Mouse (Mus musculus): ENCODE results near the gene Slc35f4.

The Slc35f4 gene

DNA sequence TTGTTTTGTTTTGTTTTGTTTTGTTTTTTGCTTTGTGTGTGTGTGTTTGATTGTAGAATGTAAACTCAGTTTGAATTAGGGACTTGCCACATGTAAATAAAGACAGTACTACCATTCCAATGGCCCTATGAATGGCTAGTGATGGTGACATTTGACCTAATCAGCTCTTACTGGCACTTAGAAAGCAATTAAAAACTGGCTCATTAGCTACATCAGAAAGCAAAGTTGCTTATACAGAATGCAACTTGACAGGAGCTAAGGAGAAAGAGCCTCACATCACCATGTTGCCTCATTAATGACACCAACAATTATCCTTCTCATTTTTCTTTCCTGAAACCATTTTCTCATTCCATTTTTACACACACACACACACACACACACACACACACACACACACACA is 170.3 kb downstream of the Slc35f4 start:
- in situ Hi-C loops (cut with MboI; ENCODE audit: low sequenced_read_pairs): no loop called here

DNA sequence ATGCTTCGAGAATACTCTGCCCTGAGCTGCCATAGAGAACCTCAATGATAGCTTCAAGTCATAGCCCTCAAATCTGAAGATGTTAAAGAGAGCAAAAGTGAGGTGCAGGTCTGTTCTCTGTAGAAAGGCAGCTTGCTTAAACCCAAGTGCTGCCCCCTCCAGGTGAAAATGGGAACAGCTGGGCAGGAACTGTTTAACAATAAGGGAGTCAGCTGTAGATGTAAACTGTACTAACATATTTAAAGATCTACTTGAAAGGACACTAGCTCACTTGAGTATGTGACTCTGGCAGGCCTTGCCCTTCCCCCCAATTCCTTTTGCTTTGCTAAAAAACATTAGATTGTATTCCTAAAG is 177.0 kb downstream of the Slc35f4 start:
- in situ Hi-C loops (cut with MboI; ENCODE audit: low sequenced_read_pairs): no loop called here

DNA sequence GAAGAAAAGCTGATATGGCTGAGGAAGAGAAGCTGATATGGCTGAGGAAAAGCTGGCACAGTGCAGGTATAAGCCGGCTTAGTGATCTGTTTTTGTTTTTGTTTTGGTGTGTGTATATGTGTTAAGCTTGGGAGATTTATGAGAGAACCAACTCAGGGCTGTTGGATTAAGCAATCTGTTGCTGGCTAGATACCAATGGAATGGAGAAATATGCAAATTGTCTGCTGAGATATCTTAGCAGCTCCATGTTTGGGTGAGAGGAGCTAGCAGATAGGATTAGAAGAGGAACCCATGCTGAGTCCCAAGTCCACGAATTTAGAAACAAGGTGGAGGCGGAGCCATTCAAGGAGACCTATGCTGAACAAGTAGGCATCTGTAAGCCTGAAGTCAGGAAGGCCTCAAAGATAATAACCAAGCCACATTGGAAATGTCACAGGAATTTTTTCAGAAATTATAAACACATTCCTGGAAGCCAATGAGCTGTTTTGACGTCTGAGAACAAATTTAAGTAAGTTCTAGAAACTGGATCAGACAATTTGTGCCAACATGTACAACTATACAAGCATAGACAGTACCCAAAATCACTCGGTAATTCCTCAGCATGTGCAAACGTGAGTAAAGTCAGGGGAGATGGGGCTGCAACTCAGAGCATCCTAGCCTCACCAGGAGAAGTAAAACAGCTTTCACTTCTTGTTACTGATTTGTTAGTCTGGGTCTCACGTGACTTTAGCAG is 177.5 kb downstream of the Slc35f4 start:
- in situ Hi-C loops (cut with MboI; ENCODE audit: low sequenced_read_pairs): no loop called here

DNA sequence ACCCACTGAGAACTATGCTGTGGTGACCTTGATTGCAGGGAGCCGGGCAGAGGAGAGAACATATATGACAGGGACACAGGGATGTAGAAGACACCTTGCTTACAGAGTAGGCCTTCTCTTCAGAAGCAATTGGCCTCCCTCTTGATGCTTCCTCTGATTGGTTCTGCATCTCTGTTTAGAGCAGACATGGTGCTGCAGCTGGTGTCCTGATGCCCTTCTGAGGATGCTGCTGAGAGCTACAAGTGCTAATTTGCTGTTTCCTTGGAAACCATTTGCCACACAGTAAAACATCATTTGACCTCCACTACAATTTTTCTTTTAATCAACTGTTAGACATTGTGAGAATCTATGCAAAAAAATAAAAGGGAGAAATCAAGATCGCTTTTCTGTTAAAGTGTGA is 180.0 kb downstream of the Slc35f4 start:
- in situ Hi-C loops (cut with MboI; ENCODE audit: low sequenced_read_pairs): no loop called here

DNA sequence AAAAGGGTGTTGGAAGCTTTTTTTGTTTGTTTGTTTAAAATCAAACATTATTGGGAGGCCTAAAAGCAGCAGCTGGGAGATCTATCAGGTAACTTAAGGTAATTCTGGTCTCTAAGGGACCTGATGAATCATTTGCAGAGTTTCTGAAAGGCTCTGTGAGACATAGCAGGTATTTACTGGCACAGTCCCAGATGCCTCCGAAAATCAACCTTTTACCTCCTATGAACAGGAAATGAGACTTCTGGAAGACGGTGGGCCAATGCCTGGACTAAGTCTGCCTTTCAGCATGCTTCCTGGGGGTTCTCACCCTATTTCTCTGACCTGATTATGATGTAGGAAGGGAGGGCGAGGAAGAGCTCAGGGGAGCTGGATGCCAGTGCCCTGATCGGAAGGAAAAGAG is 188.8 kb downstream of the Slc35f4 start:
- in situ Hi-C loops (cut with MboI; ENCODE audit: low sequenced_read_pairs): no loop called here

DNA sequence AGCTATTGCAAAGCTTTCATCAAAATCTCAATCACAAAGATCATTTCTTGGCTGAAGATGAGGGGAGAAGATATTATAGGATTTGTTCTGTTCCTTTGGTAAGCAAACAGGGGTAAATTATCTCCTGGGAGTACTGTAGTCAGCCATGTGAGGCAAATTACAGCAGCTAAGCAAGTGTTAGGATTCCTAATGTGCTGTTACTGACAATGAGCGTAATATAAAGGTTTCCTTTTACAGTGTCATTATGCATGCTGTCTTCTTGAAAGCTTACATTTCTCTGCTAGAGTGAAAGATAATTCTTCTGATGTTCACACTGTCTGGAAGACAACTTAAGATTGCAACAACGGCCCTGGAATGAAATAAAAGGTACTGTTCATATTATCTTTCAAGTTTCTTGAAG is 192.0 kb downstream of the Slc35f4 start:
- in situ Hi-C loops (cut with MboI; ENCODE audit: low sequenced_read_pairs): no loop called here

DNA sequence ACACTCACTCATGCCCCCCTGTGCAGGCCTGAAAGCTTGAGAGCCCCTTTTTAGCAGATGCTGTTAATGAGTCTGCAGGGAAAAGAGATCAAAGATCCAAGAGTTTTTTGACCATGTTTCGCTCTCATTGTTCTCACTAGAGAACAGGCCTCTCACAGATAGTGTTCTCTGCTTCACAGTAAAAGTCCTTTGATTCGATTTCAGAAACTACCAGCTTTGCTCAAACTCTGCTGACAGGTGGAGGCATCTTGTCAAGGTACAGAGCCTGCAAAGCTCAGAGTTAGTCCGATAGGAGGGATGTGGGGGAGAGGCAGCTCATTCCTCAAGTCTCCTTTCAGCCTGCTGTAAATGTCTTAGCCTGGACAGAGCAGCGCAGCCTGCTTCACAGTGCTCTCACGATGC is 209.4 kb downstream of the Slc35f4 start:
- in situ Hi-C loops (cut with MboI; ENCODE audit: low sequenced_read_pairs): no loop called here

DNA sequence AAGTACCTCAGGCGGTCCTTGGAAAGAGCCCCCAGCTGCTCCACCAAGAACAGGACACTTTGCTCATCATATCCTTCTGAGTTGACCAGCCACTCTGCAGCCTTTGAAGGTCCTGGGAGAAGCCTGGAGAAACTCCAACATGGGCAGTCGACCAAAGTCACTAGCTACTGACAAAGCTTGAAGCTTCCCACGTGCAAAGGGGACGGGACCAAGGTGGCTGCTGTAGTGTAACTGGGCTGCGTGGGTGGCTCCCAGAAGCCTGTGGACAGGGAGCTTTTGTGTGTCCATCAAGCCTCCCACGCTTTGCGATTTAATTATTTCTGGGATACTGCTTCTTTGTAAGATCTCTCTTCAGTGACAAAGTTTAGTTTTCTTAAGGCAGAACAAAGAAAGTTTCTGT is 211.9 kb downstream of the Slc35f4 start:
- in situ Hi-C loops (cut with MboI; ENCODE audit: low sequenced_read_pairs): no loop called here

DNA sequence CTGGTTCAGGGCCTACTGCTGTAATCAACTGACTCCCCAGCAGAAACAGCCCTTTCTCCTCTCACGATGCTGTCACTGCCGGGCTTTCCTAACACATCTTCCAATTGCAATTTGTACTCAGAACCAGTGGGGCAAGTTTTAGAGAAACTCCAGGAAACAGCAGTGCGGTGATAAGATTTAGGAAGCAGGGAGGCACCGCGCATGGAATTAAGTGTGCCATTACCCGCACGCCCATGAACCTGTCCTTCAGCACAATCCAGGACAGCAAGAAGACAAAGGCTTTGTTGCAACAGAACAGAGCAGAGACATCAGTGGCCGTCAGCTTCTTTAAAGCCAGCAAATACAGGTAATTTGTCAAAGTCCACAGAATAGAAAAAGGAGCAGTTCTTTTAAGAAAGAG is 212.5 kb downstream of the Slc35f4 start:
- in situ Hi-C loops (cut with MboI; ENCODE audit: low sequenced_read_pairs): no loop called here

DNA sequence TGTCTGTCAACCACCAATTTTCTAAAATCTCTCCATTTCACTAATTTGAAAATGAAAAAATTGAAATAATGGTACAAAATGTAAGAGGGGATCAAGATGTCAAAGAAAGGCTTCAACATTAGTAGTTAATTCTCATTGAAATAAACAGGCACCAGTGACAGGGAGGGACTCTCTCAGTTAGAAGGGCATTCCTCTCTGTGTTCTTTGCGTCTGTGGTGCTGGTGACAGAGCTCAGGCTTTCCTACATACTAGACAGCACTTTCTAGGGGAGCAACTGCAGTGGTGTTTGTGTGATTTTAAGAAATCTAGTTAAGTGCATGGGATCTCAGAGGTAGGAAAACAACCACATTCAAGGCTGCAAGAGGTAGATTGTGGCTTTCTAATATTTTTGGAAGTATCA is 214.3 kb downstream of the Slc35f4 start:
- in situ Hi-C loops (cut with MboI; ENCODE audit: low sequenced_read_pairs): no loop called here

DNA sequence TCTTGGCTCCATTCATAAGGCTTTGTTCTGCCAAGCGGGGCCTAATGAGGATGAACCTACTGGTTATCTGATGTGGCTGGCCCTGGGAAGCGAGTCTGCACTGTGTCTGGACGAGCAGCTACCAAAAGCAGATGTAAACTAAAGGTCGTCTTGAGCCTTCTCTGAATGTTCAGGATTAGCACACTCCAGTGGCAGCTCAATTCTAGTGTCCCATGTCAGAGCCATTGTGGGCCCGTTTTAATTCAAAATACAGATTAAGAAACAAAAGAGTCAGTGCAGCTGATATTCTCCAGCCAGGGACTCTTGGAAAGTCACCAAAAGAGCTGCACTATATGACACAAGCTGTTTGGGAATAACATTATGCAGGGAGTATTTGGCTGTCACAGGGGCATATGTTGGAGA is 214.8 kb downstream of the Slc35f4 start:
- in situ Hi-C loops (cut with MboI; ENCODE audit: low sequenced_read_pairs): no loop called here

DNA sequence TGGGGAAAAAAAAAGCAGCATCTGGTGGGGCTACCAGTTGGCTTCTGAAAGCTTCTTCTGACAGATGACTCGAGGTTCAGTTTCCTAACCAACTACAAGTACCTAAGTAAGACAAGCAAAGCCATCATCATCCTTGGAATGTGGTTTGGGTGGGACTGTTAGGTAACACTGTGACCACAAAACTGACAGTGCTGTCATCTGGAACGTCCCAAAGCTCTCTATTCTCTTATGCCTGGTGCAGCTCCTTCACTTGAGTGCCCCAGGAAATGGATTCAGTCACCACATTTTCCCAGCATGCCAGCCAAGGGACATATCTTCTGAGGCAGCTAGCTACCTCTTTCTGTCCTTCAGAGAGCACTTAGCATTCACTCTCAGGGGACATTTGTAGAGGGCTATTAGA is 216.2 kb downstream of the Slc35f4 start:
- in situ Hi-C loops (cut with MboI; ENCODE audit: low sequenced_read_pairs): no loop called here

DNA sequence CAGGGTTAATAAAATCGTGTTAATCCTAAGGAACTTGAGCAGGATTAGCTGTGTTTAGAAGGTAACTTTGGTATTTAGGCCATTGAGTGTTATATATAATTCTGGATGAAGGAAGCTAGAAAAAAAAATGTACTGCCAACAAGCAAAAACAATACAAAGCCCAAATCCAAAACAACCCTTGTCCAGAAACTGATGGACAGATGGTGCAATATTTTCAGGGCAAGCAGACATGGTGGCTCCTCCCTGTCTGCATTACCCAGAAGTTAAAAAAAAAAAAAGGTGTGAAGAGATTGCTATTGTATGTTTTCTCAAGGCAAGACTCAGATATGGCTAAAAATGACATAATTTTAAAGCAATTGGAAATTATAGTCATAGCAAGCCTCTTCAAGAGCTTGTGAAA is 217.3 kb downstream of the Slc35f4 start:
- in situ Hi-C loops (cut with MboI; ENCODE audit: low sequenced_read_pairs): no loop called here

DNA sequence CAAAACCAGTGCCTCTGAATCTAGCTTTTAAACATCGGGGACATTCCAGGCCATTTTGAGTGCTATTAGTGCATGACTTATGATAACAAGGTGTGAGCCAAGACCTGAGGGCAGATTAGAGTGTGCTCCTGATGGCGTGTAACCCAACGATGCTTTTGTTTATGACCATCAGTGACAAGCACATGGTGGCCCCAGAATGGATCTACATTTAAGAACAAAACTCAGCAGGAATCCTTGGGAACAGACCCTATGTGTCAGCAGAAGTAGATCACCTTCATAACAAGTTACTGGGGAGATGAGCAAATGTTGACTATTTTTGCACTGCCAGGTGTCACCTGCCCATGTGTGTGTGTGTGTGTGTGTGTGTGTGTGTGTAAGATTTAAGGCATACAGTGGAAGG is 218.0 kb downstream of the Slc35f4 start:
- in situ Hi-C loops (cut with MboI; ENCODE audit: low sequenced_read_pairs): no loop called here

DNA sequence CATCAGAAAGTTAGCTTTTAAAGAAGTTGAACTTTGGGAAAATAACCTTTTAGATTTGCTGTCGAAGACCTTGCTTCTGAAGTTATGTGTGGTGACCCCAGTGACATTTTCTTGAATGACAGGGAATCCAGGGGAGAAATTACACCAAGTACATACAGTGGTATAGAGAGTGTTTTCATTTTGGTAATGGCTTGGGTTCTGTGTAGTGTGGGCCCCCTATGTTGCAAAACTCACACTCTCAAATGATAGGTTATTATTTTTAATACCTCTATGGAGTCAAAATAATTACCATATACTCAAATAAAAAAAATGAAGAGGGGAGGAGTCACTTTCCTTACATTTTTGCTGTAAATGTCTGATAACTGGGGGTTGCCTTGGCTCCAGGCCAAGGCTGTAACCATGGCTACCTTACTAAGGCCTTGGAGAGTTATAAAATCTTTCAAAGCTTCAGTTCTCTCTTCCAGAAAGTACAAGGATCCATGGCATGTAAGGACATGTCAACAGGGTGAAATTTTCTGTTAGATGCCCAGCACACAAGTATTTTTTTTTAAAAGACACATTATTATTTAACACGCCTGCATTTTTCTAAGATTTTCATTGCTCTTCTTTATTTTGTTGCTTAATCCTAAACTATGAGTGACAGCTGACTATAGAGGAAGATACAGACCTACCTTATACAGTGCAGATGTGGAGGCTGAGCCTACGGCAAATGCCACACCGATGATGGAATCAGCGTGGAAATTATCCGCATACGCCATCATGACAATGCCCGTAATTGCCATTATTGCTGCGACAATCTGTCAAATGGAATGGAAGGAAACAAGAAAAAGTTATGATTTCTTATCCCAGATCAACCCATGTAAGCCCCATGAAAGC is 220.1 kb downstream of the Slc35f4 start:
- in situ Hi-C loops (cut with MboI; ENCODE audit: low sequenced_read_pairs): no loop called here

DNA sequence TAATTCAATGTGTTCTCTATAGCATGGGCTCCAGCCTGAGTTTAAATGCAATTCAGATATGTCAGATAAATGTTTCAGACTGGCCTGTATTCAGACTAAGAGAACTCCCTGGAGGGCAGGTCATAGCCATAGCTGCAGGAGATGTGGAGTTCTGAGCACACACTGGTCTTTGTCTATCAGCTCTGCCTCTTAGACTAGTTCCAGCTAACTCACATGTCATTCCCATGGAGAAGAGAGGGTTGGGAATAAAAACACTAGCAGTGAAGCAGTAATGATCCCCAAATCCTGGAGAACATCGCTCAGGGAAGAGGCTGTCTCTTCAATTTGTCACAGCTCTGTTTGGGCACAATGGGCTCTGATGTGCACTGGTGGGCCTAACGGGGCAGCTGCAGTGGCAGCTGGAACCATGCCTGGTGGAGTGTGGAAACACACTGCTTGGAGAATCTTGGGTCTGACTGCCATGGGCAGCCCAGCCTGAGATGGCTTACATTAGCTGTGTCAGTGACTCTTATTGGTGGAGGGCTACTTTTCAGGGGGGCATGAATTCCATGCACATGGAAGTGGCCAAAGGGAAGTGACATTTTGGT is 223.5 kb downstream of the Slc35f4 start:
- in situ Hi-C loops (cut with MboI; ENCODE audit: low sequenced_read_pairs): no loop called here

DNA sequence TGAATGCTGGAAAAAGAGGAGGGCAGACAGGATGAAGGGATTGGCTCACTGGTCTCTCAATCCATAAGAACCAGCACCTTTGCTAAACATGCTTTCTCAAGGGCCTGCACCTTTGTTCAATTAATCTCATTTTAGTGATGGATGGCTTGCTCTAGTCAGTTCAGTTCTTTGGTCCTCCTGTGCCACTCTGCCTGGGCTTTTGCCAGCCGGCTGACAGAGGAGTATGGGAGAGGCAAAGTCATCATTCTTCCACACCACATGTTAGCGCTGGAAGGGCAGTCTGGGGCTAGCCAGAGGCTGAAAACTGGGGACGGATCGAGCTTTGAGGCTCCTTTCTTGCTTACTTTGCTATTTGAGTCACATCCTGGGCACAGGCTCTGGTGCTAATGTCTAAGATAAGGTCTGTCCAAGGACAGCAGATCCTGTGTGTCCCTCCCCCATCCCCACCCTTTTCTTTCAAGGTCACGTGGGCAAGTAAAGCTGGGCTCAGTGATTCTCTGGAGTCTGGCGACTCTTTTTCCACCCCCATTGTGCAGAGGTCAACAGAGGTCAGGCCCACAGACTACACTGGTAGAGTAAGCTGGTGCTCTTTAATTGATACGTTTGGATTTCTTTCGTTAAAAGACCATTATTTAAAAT is 224.7 kb downstream of the Slc35f4 start:
- in situ Hi-C loops (cut with MboI; ENCODE audit: low sequenced_read_pairs): no loop called here

DNA sequence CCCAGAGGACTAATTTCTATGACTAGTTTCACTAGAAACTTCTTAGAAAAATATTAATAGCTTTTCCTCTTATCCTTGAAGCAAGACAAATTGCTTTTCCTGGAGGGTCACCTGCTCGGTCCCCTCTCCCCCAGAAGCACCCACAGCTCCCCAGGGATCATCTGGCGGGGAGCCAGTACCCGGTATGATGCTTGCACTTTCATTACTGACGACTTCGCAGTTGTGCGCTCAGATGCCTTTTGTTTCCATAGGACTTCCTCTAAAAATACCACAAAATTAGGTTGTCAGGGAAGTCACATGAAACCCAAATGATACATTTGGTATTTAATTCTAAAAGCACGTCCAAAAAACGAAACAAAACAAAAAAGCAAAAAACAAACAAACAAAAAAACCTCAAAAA is 225.5 kb downstream of the Slc35f4 start:
- in situ Hi-C loops (cut with MboI; ENCODE audit: low sequenced_read_pairs): no loop called here

DNA sequence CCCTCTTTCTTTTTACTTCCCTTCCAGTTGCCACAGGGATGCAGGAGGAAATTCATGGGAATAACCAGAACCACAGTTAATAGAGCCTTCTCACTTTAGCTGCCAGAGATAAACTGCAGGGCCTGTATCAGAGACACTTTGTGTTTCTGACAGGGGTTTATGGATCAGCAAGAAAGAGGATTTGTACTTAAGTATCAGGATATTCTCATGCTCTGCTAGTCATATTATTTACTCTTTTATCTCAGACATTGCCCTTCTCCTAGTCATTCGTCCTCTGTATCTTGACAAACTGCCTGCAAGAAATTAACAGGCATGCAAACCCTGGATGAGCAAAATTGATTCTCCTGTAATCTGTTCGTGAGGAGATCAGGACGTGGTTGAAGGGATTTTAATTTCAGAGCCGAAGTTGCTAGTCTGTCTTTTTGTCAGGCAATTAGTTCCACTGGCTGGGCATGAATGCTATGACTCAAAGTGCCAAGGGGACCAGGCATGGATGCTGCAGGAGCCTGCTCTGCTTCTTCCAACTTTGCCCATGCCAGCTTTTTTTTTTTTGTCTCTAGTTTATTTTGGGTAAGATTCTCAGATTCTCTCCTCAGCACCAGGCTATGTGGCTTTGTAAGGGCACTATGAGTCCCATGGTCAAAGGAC is 231.9 kb downstream of the Slc35f4 start:
- in situ Hi-C loops (cut with MboI; ENCODE audit: low sequenced_read_pairs): no loop called here

DNA sequence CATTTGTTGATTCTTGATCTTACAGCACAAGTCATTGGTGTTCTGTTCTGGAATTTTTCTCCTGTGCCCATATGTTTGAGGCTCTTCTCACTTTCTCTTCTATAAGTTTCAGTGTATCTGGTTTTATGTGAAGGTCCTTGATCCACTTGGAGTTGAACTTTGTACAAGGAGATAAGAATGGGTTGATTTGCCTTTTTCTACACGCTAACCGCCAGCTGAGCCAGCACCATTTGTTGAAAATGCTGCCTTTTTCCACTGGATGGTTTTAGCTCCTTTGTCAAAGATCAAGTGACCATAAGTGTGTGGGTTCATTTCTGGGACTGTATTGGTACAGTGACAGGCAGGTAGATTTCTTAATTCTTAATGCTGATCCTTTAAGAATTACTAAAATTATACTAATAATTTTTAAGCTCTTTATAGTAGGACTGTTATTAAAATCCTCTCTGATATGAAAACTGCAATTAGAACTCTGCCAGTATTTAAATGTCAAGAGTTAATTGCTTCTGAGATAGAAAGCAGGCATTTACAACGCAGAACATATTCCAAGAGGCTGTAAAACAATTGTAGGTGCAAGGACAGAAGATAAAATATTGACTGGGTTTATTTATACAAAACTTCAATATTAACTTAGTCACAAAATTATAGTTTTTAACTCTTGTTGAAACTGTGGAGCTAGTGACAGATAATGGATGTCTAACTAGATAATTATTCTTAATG is 235.7 kb downstream of the Slc35f4 start:
- in situ Hi-C loops (cut with MboI; ENCODE audit: low sequenced_read_pairs): no loop called here
